Mouse (Mus musculus) erythroblast, embryonic 14.5 days (primary cell): ENCODE data around the gene Wt1.

ENCODE experiments used
- GATA1 ChIP-seq: IDR thresholded peaks from 2 replicates; pipeline ENCODE4 v1.6.1; 2012; ENCODE audit warnings: low read length, inconsistent platforms, mixed read lengths
- TAL1 ChIP-seq: IDR thresholded peaks from 3 replicates; pipeline ENCODE4 v1.6.1; 2012; ENCODE audit warnings: low read length, inconsistent platforms, mixed read lengths

DNA sequence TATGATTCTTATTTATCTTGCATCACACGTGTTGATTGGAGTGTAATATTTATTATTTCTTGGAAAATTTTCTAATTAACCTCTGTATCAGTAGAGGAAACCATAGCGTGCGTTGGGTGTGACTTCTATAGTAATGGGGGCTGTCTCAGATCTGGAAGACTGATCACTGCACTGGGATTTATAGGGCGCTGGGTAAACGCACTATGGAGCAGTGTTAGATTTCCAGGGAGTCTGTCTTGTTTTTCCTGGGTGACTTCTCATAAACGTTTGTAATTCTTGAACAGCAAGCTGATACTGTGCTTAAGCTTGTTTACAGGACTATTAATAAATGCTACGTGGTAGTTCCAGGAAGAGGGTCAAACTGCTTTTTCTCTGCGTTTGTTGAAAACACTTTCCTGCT, 8.7 kb upstream of the Wt1 start:
- no peak for TF ChIP-seq TAL1
- no peak for TF ChIP-seq GATA1
